Mouse (Mus musculus): ENCODE measurements around the gene Jund. TPM values are rescaled to one million over a fixed set of nuclear protein-coding genes. Genes with fewer than 3 reads are reported as not detected.

The Jund gene
- total RNA-seq, 2 experiments from 2014 or later, result 60.6 to 77.9 TPM

GRCm38 (mm10) chr8:70719796-70720270 is 21.1 kb downstream of the Jund start:
- peak; percentile 9 to 20 for DNase-seq
- intact Hi-C loops (cut with DNase I), result loop anchor here (1.0 to 2.0 kb wide), 2 partner anchors 32 to 121 kb away; no protein-coding TSS in a partner anchor

- peak; percentile 64 to 78 for DNase-seq
- intact Hi-C loops (cut with DNase I), result loop anchor here (1.0 to 2.0 kb wide), 2 partner anchors 32 to 120 kb away; no protein-coding TSS in a partner anchor
Observed at GRCm38 (mm10) chr8:70720739-70721138, 22.0 kb downstream of the Jund start.

DNA sequence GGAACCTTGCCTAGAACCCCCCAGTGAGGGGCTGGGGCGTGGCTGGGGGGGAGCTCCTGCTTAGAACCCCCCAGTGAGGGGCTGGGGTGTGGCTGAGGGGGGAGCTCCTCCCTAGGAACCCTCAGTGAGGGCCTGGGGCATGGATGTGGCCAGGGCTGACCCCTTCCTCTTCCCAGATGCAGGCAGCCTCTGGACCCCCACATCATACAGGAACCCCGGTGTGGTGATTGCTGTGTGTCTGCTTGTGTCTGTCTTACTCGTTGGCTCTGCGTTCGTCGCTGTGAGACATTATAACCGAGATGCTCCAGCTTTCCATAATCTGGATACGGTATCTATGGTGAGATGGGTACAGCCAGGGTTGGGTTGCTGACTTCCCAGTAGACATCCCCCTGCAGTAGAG is 22.9 kb downstream of the Jund start:
- peak in 1 of 2 experiments; percentile 3 for DNase-seq
- intact Hi-C loops (cut with DNase I), result loop anchor here (2.0 kb wide), 1 partner anchor 119 kb away; no protein-coding TSS in a partner anchor

DNA sequence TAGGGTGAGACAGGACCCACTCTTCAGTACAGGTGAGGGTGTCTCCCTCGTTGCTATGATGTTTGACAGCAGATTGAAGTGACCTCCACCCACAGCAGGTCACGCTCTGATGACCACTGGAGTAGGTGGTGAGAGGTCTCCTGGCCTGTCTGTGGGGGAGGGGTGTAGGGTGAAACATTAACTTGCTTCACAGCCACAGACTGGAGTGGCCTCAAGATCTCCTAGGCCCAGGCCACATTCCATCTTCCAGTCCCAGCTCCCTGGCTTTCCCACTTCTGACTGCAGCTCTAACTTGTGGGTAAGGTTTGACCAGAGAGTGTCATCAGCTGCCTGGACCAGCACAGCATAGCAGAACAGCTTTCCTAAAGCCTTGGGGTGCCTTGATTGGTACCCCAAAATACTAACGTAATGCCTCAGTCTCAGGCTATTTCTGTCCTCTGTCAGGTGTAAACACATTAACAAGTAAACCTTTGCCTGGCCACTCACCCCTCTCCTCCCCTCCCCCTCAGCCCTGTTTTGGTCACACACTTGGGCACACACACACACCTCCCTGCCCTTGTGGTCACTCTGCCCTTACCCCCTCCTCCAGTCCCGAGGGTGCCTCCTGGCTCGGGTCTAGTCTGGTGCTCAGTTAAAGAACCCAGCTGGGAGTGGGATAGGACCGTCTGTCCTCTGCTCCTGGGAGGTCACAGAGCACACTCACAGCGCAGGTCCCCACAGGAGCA is 24.9 kb downstream of the Jund start, which contains the start of gene Pde4c:
Gene Pde4c (plus strand): TSS at position 235 of the 725 bp plus-strand sequence.
- DNase-seq, result peak in 1 of 2 experiments; percentile 3
- intact Hi-C loops (cut with DNase I), result no loop called here

DNA sequence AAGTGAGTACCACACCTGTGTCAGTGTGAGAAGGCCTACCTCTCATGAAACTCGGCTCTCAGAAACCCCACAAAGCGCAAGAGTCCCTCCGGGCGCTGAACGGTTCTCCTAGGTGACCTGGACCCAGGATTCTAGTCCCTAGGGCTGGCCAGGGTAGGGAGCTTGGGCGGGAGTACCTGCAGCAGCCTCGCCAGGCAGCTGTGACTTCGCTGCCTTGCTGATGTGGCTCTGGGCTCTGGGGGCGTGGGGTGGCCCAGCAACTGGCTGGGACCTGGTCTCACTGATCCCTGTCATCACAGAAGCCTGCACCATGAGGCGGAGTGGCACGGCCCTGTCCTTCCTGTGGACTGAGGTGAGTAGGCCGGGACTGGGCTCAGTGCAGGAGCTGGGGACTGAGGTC is 25.5 kb downstream of the Jund start:
- peak in 1 of 2 experiments; percentile 1 for DNase-seq
- intact Hi-C loops (cut with DNase I), result no loop called here

- intact Hi-C loops (cut with DNase I), result no loop called here
- peak in 1 of 2 experiments; percentile 4 for DNase-seq
Observed at GRCm38 (mm10) chr8:70725792-70726447, 27.2 kb downstream of the Jund start.

DNA sequence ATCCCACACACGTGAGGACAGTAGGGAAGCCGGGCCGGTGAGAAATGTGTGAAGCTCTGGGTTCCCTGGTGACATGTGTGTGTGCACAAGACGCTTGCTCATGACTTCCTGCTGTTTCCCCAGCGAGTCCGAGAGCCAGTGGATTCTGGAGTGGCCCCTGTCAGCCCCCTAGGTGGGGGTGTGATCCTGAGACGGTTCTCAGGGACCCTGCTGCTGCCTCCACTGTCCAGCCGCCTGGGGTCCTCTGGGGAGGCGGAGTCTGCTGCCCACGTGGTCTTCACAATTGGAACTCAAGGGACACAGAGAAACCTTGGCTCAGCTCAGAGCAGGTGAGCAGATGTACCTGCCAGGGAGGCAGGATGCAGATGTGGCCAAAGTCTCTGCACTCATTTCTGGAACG is 28.0 kb downstream of the Jund start:
- peak in 1 of 2 experiments; percentile 1 for DNase-seq
- intact Hi-C loops (cut with DNase I), result no loop called here

- intact Hi-C loops (cut with DNase I), result no loop called here
- DNase-seq, result peak in 1 of 2 experiments; percentile 2
Observed at GRCm38 (mm10) chr8:70729808-70730475, 31.2 kb downstream of the Jund start.

DNA sequence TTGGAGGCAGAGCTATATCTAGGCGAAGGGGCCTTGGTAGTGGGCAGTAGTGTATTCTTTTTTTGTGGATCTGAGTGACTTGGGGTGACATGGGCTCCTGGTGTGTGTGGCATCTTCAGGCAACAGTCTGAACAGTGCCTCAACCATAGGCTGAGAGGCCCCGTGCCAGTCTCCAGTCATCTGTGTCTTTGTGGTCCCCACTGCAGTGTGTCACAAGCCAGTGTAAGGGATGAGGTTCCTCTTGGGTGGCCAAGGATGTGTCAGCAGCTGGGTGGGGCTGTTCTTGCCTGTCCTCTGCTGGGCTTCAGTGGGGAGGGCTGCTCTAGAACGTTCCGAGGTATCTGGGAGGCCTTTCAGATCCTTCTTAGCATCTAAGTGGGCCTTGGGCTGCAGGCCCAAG is 32.2 kb downstream of the Jund start:
- intact Hi-C loops (cut with DNase I), result no loop called here
- peak in 1 of 2 experiments; percentile 2 for DNase-seq

DNA sequence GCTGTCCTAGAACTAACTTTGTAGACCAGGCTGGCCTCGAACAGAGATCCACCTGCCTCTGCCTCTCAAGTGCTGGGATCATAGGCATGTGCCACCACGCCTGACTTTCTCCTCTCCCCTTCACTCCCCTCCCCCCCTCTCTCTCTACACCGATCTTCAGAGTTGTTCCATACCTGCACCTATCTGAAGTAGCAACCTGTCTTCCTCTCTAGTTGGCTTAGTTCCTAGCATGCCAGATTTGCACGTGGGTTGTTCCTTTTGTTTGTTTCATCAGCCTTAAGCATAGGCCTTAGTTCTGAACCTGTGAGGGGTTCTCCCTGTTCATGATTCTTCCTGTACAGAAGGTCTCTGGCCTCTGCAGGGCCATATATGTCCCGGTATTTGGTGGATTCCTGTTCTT is 39.0 kb downstream of the Jund start:
- intact Hi-C loops (cut with DNase I), result no loop called here
- no peak for DNase-seq

DNA sequence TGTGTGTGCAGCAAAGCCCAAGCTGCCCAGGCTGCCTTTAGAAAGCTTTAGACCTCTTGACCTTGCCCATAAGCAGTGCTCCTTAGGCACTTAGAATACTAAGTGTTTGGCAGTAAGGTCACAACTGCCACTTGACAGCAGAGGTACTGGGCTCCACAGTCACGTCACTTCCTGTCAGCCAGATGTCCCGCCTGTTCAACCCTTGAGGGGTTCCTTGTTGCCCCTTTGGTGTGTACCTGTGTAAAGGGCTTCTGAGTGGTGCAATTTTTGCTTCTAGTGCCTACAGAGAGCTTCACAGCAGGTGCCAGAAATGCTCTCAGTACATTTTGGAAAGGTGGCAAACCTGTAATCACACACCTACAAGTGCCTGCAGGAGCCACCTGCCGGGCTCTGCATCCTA is 39.5 kb downstream of the Jund start:
- intact Hi-C loops (cut with DNase I), result no loop called here
- DNase-seq, result peak in 1 of 2 experiments; percentile 2

DNA sequence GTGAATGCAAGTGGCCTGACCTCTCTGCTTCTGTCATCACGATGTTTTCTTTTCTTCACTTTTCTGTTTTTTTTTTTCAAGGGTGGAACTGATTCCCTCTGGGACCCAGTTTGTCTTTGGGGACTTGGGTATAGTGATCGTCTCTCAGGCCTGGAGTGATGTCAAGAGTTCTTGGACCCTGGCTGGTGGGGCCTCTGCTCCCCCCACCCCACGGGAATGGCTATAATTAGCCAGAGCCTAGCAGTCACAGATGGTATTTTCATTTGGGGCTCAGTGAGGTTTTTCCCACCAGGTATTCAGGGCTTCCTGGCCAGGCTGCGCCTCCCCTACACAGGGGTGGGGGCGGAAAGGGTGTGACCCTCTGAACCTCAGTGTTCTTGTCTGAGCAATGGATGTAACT is 42.9 kb downstream of the Jund start:
- intact Hi-C loops (cut with DNase I), result no loop called here
- DNase-seq, result peak; percentile 16 to 21

- DNase-seq, result peak; percentile 7 to 12
- intact Hi-C loops (cut with DNase I), result no loop called here
Observed at GRCm38 (mm10) chr8:70742176-70742575, 43.4 kb downstream of the Jund start.

DNA sequence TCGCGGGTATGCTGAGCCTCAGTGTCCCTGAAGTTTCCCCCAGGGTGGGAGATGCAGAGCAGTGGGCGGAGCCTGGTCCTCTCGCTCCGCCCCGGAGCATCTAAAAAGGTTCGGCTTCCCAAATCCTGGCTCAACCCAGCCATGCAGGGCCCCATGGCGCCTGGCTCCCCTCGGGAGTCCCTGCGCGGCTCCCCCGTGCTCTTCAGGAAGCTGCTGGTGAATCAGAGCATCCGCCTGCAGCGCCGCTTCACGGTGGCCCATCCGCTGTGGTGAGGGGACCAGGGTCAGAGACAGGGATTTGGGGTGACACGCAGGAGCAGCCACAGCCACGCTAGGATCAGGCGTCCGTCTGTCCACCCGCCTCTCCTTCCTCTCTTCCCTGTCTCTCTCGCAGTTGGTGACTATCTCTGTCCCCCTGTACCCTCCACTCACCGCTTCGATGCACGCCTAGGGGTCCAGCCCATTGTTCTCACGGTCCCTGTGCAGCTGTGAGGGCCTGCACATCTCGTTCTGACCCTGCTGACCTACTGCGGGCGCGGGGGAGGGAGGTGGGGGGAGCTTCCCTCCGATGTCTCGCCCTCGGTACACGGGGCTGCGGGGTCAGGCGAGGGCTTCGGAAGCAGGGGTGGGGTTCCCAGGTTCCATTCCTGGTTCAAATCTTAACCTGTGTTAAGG is 44.4 kb downstream of the Jund start:
- intact Hi-C loops (cut with DNase I), result no loop called here
- peak in 1 of 2 experiments; percentile 23 for DNase-seq

DNA sequence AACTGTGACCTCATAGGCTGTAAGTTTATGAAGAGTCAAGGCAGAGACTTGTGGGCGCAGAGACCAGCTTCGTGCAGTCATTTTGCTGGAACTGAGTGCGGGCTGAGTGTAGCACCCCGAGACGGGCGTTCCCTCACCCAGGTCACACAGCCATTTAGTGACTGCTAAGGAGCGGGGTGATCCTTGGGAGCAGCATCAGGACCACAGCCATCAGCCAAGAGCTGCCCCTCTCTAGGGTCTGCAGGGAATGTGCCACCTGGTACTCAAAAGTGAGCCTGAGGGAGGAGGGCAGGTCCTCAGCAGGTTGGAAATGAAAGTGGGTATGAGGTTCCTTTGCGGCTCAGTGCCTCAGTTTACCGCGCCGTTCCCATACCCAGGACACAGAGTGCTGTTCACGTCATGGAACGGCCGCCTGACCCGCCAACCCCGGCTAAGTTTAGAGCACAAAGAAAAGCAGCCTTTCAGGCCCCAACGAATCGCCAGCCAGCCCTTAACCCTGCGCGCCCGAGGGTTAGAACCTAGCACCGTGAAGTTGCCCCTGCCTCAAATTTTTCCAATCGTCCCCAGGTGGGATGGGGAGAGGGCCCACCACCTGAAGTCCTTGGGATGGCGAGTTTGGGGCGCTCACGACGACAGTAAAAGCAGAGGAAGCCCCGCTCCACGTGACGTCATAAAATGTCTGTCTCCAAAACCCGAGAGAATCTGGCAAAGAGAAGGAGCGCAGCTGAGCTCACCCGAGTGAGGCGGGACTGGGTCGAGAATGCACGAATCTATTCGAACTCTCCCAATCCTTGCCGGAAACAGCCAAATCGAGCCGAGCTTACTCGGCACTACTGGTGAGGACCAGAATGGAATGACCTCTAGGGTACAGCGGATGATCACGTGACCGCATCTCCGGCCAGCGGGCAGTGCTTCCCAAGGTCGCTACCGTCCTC is 45.2 kb downstream of the Jund start:
- intact Hi-C loops (cut with DNase I), result no loop called here
- peak; percentile 66 to 75 for DNase-seq

DNA sequence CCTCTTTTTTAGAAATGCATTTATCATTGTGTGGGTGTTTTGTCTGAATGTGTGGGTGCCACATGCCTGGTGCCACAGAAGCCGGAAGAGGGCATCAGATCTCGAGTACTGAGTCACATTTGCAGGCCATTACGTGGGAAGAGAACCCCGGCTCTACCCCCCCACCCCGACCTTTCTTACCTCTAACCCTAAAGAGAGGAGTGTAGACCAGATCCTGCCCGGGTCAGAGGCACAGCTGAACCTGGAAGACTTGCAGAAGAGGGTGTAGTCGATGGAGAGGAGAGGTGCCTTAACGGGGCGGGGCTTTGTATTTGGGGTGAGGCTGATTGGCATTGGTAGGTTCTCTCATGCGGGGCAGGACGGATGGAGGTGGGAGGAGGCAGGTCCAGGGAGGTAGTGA is 46.1 kb downstream of the Jund start:
- DNase-seq, result peak in 1 of 2 experiments; percentile 3
- intact Hi-C loops (cut with DNase I), result no loop called here

- DNase-seq, result peak in 1 of 2 experiments; percentile 3
- intact Hi-C loops (cut with DNase I), result no loop called here
Observed at GRCm38 (mm10) chr8:70745691-70746220, 47.0 kb downstream of the Jund start.

DNA sequence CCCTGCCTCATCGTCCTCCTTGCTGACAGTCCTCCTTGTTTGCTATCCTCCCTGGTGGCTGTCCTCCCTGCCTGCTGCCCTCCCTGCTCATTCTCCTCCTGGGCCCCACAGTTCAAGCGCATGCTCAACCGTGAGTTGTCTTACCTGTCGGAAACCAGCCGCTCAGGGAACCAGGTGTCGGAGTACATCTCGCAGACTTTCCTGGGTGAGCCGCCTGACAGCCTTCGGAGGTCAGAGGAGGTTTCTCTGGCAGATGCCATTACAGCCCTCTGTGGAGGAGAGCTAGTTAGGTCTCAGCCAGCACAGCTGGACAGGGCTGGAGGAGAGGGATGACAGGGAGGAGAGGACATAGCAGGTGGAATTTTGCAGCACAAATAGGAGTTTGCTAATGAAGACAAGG is 47.9 kb downstream of the Jund start:
- DNase-seq, result peak in 1 of 2 experiments; percentile 3
- intact Hi-C loops (cut with DNase I), result no loop called here
